Mouse (Mus musculus): ENCODE results near the gene 4930562C15Rik. TPM values are rescaled to one million over a fixed set of nuclear protein-coding genes. Genes with fewer than 3 reads are reported as not detected.
A peak's percentile ranks its signal among the peaks of the same experiment; 100 is the strongest.

The 4930562C15Rik gene
- polyA plus RNA-seq, 1 experiment from 2014 or later: 0.11 TPM

GRCm38 (mm10) chr16:4879101-4879707 is 44.0 kb downstream of the 4930562C15Rik start:
- Histone ChIP-seq H3K4me3 (peak overlapping the region; percentile 86), H3K27ac (ENCODE audit: poor library complexity, severe bottlenecking) (peak overlapping the region; percentile 99), H3K4me1 (replicated peaks) (peaks cover 44% of the 10 kb centered on the region), H3K9me3 (replicated peaks) (no peaks in the 10 kb centered on the region), H3K27me3 (replicated peaks) (no peaks in the 10 kb centered on the region), H3K9ac (peak overlapping the region; percentile 84), H3K36me3 (peaks cover 19% of the 10 kb centered on the region), H3K4me2 (peak overlapping the region; percentile 84)
- under 1% methylated on average over 54 of the region's 54 CpGs for WGBS
- ATAC-seq (ENCODE audit: insufficient number of reproducible peaks, low FRiP score): peak; percentile 34

- 0% methylated on average over 40 of the region's 40 CpGs for WGBS
- peak overlapping the region; percentile 84 for H3K9ac ChIP-seq
- peak; percentile 83 for ATAC-seq (ENCODE audit: insufficient number of reproducible peaks, low FRiP score)
- peak overlapping the region; percentile 99 for H3K27ac ChIP-seq (ENCODE audit: poor library complexity, severe bottlenecking)
- no peaks in the 10 kb centered on the region for H3K9me3 ChIP-seq (replicated peaks)
- H3K4me2 ChIP-seq: peak overlapping the region; percentile 84
- peak overlapping the region; percentile 86 for H3K4me3 ChIP-seq
- H3K27me3 ChIP-seq (replicated peaks): no peaks in the 10 kb centered on the region
- H3K4me1 ChIP-seq (replicated peaks): peaks cover 44% of the 10 kb centered on the region
- H3K36me3 ChIP-seq: peaks cover 14% of the 10 kb centered on the region
Measured at GRCm38 (mm10) chr16:4879708-4880124, 44.5 kb downstream of the 4930562C15Rik start.

- peaks cover 8% of the 10 kb centered on the region for H3K36me3 ChIP-seq
- peak within 1 kb of the TSS; percentile 86 for H3K9ac ChIP-seq
- under 1% methylated on average over 48 of the region's 48 CpGs for WGBS
- ATAC-seq (ENCODE audit: insufficient number of reproducible peaks, low FRiP score): peak; percentile 92
- peak within 1 kb of the TSS; percentile 99 for H3K27ac ChIP-seq (ENCODE audit: poor library complexity, severe bottlenecking)
- peaks cover 41% of the 10 kb centered on the region for H3K4me1 ChIP-seq (replicated peaks)
- H3K9me3 ChIP-seq (replicated peaks): no peaks in the 10 kb centered on the region
- peak within 1 kb of the TSS; percentile 88 for H3K4me2 ChIP-seq
- peak within 1 kb of the TSS; percentile 86 for H3K4me3 ChIP-seq
- H3K27me3 ChIP-seq (replicated peaks): no peaks in the 10 kb centered on the region
Measured at GRCm38 (mm10) chr16:4880136-4880825, 45.1 kb downstream of the 4930562C15Rik start, which contains the start of gene Ubald1. Ubald1 (minus strand) TSS chr16:4880315.

GRCm38 (mm10) chr16:4881400-4882351 is 46.5 kb downstream of the 4930562C15Rik start:
- Histone ChIP-seq H3K36me3 (no peaks in the 10 kb centered on the region), H3K4me2 (peak overlapping the region; percentile 88), H3K9me3 (replicated peaks) (no peaks in the 10 kb centered on the region), H3K27ac (ENCODE audit: poor library complexity, severe bottlenecking) (peak overlapping the region; percentile 97), H3K9ac (peak overlapping the region; percentile 86), H3K4me3 (peak overlapping the region; percentile 86), H3K27me3 (replicated peaks) (no peaks in the 10 kb centered on the region), H3K4me1 (replicated peaks) (peaks cover 27% of the 10 kb centered on the region)
- ATAC-seq (ENCODE audit: insufficient number of reproducible peaks, low FRiP score): no peak
- WGBS: 73% methylated on average over 10 of the region's 10 CpGs

- ATAC-seq (ENCODE audit: insufficient number of reproducible peaks, low FRiP score): no peak
- Histone ChIP-seq H3K4me2 (peak overlapping the region; percentile 73; the same call in 1 of the 2 replicates), H3K9me3 (replicated peaks) (no peaks in the 10 kb centered on the region), H3K9ac (no peak overlapping the region), H3K4me3 (no peak overlapping the region), H3K27ac (ENCODE audit: poor library complexity, severe bottlenecking) (peak overlapping the region; percentile 91), H3K4me1 (replicated peaks) (peaks cover 32% of the 10 kb centered on the region), H3K36me3 (peaks cover 2% of the 10 kb centered on the region; the same call in 1 of the 2 replicates), H3K27me3 (replicated peaks) (no peaks in the 10 kb centered on the region)
- WGBS: 63% methylated on average over 10 of the region's 10 CpGs
Measured at GRCm38 (mm10) chr16:4884930-4885329, 49.7 kb downstream of the 4930562C15Rik start.

GRCm38 (mm10) chr16:4885760-4886689 is 50.8 kb downstream of the 4930562C15Rik start, which contains the start of gene Mgrn1:
Mgrn1 (plus strand) TSS chr16:4886249.
- Histone ChIP-seq H3K27me3 (replicated peaks) (no peaks in the 10 kb centered on the region), H3K4me2 (peak within 1 kb of the TSS; percentile 73), H3K4me3 (peak within 1 kb of the TSS; percentile 97), H3K27ac (ENCODE audit: poor library complexity, severe bottlenecking) (peak within 1 kb of the TSS; percentile 91), H3K9me3 (replicated peaks) (no peaks in the 10 kb centered on the region), H3K4me1 (replicated peaks) (peaks cover 43% of the 10 kb centered on the region), H3K9ac (peak within 1 kb of the TSS; percentile 97), H3K36me3 (peaks cover 2% of the 10 kb centered on the region; the same call in 1 of the 2 replicates)
- peak; percentile 91 for ATAC-seq (ENCODE audit: insufficient number of reproducible peaks, low FRiP score)
- WGBS: under 1% methylated on average over 61 of the region's 74 CpGs

GRCm38 (mm10) chr16:4886690-4887020 is 51.4 kb downstream of the 4930562C15Rik start:
- Histone ChIP-seq H3K4me3 (peak overlapping the region; percentile 97), H3K9ac (peak overlapping the region; percentile 97), H3K27ac (ENCODE audit: poor library complexity, severe bottlenecking) (peak overlapping the region; percentile 91), H3K4me2 (peak overlapping the region; percentile 73), H3K27me3 (replicated peaks) (no peaks in the 10 kb centered on the region), H3K9me3 (replicated peaks) (no peaks in the 10 kb centered on the region), H3K4me1 (replicated peaks) (peaks cover 43% of the 10 kb centered on the region), H3K36me3 (peaks cover 2% of the 10 kb centered on the region; the same call in 1 of the 2 replicates)
- under 1% methylated on average over 8 of the region's 8 CpGs for WGBS
- no peak for ATAC-seq (ENCODE audit: insufficient number of reproducible peaks, low FRiP score)

GRCm38 (mm10) chr16:4890201-4890709 is 55.0 kb downstream of the 4930562C15Rik start:
- Histone ChIP-seq H3K4me1 (replicated peaks) (peaks cover 62% of the 10 kb centered on the region), H3K4me2 (peak overlapping the region; percentile 36), H3K4me3 (no peak overlapping the region), H3K9me3 (replicated peaks) (no peaks in the 10 kb centered on the region), H3K9ac (no peak overlapping the region), H3K27me3 (replicated peaks) (no peaks in the 10 kb centered on the region), H3K36me3 (peaks cover 6% of the 10 kb centered on the region), H3K27ac (ENCODE audit: poor library complexity, severe bottlenecking) (peak overlapping the region; percentile 76)
- no peak for ATAC-seq (ENCODE audit: insufficient number of reproducible peaks, low FRiP score)
- WGBS: 32% methylated on average over 4 of the region's 4 CpGs

- WGBS: 89% methylated on average over 6 of the region's 6 CpGs
- Histone ChIP-seq H3K27ac (ENCODE audit: poor library complexity, severe bottlenecking) (no peak overlapping the region), H3K4me1 (replicated peaks) (peaks cover 76% of the 10 kb centered on the region)
Measured at GRCm38 (mm10) chr16:4892171-4892570, 57.0 kb downstream of the 4930562C15Rik start.

More at GRCm38 (mm10) chr16:4892171-4892570, 57.0 kb downstream of the 4930562C15Rik start:
- H3K4me3 ChIP-seq: no peak overlapping the region
- H3K4me2 ChIP-seq: no peak overlapping the region
- H3K36me3 ChIP-seq: peaks cover 6% of the 10 kb centered on the region
- no peaks in the 10 kb centered on the region for H3K9me3 ChIP-seq (replicated peaks)
- ATAC-seq (ENCODE audit: insufficient number of reproducible peaks, low FRiP score): no peak
- H3K9ac ChIP-seq: no peak overlapping the region
- H3K27me3 ChIP-seq (replicated peaks): no peaks in the 10 kb centered on the region
